Mouse (Mus musculus): Measurements from ENCODE around the gene Cox6b1. TPM values are rescaled to one million over a fixed set of nuclear protein-coding genes. Genes with fewer than 3 reads are reported as not detected.

Gene Cox6b1
- 816 and 817 TPM in 2 replicates for polyA plus RNA-seq (2014; fragmentation: Nextera tagmentation; extraction: Ambion mirVana)

DNA sequence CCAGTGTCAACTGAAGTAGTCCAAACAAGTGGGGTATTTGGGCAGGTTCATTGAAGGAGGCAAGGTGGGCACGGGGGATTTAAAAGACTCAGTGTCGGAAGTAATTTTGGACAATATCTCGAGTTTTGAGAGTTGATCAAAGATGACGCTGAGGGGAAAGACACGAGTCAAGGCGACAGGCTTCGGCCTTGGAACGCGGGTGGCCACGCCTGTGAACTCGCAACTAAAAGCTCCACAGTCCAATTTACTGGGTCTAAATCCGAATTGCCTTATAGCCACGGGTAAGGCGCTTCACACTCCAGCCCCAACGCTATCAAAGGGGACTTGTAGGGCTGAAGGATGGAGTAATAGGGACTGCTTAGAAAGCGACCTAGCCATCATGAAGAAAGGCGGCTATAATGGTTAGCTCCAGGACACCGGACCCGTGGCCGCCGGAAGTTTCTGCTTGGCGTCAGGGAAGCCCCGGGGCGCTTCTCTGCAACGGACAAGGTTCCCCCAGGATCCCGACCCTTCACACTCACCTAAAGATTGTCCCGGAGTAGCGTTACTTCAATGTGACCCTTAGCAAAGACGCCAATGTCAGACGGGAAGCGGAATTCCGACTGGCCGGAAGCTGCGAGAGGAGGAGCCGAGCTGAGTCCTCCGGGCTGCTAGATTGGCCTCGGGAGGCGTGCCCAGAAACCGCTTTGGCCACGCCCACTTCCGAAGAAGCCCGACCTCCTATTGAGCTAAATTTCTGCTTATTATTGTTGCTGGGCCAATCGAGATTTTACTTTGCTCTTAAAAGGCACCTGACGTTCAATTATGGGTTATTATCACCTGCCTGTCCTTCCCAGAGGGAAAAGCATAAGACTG is at the start of gene Cox6b1:
Cox6b1 (minus strand) TSS at position 622 of the 855 bp plus-strand sequence.
- Histone ChIP-seq H3K27me3 (ENCODE audit: control insufficient read depth, insufficient read depth, low read length) (peaks cover 2% of the 10 kb centered on the region; the same call in 1 of the 2 replicates), H3K4me3 (ENCODE audit: low read depth, low read length) (peak within 1 kb of the TSS; percentile 87), H3K9ac (ENCODE audit: low read depth, low read length) (peak within 1 kb of the TSS; percentile 87), H3K4me1 (replicated peaks; ENCODE audit: control insufficient read depth, insufficient read depth, low read length) (peaks cover 2% of the 10 kb centered on the region; the same call in 1 of the 2 replicates), H3K36me3 (ENCODE audit: control insufficient read depth, insufficient read depth, low read length) (0 out of 2 replicates have a peak, but pooled peaks cover 8% of the 10 kb centered on the region), H3K4me2 (replicated peaks; ENCODE audit: low read depth, low read length) (peak within 1 kb of the TSS; percentile 61), H3K27ac (ENCODE audit: low read depth, low read length) (no peak within 1 kb of the TSS), H3K9me3 (ENCODE audit: control insufficient read depth, low read length) (no peaks in the 10 kb centered on the region)
- ATAC-seq (ENCODE audit: low FRiP score) (peak; percentile 91), DNase-seq (ENCODE audit: low spot score) (peak; percentile 95)
- 2% methylated on average over 44 of the region's 44 CpGs for WGBS

GRCm38 (mm10) chr7:30671480-30671879 is 45.5 kb upstream of the Cox6b1 start, which contains the start of gene Pmis2:
Gene Pmis2 (minus strand): TSS chr7:30671605.
- H3K4me3 ChIP-seq (ENCODE audit: low read depth, low read length), result no peak within 1 kb of the TSS
- H3K9ac ChIP-seq (ENCODE audit: low read depth, low read length), result no peak within 1 kb of the TSS
- H3K27ac ChIP-seq (ENCODE audit: low read depth, low read length), result no peak within 1 kb of the TSS
- DNase-seq (ENCODE audit: low spot score) (no peak), ATAC-seq (ENCODE audit: low FRiP score) (no peak)
- no peaks in the 10 kb centered on the region for H3K36me3 ChIP-seq (ENCODE audit: control insufficient read depth, insufficient read depth, low read length)
- no peaks in the 10 kb centered on the region for H3K27me3 ChIP-seq (ENCODE audit: control insufficient read depth, insufficient read depth, low read length)
- H3K4me2 ChIP-seq (replicated peaks; ENCODE audit: low read depth, low read length), result no peak within 1 kb of the TSS
- 68% methylated on average over 9 of the region's 9 CpGs for WGBS
- no peaks in the 10 kb centered on the region for H3K9me3 ChIP-seq (ENCODE audit: control insufficient read depth, low read length)
- no peaks in the 10 kb centered on the region for H3K4me1 ChIP-seq (replicated peaks; ENCODE audit: control insufficient read depth, insufficient read depth, low read length)

DNA sequence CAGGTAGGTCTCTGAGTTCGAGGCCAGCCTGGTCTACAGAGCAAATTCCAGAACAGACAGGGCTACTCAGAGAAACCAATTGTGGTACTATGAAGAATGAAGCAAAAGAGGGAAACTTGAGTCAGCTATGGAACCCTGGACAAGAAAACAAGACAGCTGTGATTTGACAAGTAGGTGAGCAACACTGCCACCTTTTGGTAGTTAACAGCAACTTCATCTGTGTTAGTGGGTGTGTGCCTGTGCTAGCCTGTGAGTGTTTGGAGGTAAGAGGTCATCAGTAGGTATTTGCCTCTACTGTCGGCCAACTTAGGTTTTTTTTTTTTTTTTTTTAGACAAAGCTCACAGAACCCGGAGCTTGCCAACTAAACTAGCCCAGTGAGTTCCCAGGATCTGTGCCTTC is 43.3 kb upstream of the Cox6b1 start:
- Histone ChIP-seq H3K9ac (ENCODE audit: low read depth, low read length) (no peak overlapping the region), H3K4me3 (ENCODE audit: low read depth, low read length) (no peak overlapping the region), H3K4me2 (replicated peaks; ENCODE audit: low read depth, low read length) (no peak overlapping the region), H3K36me3 (ENCODE audit: control insufficient read depth, insufficient read depth, low read length) (no peaks in the 10 kb centered on the region), H3K4me1 (replicated peaks; ENCODE audit: control insufficient read depth, insufficient read depth, low read length) (no peaks in the 10 kb centered on the region), H3K27ac (ENCODE audit: low read depth, low read length) (no peak overlapping the region), H3K27me3 (ENCODE audit: control insufficient read depth, insufficient read depth, low read length) (no peaks in the 10 kb centered on the region), H3K9me3 (ENCODE audit: control insufficient read depth, low read length) (no peaks in the 10 kb centered on the region)
- DNase-seq (ENCODE audit: low spot score), result peak; percentile 28
- no peak for ATAC-seq (ENCODE audit: low FRiP score)
- 49% methylated on average over 3 of the region's 3 CpGs for WGBS

GRCm38 (mm10) chr7:30665321-30665720 is 39.4 kb upstream of the Cox6b1 start:
- no peaks in the 10 kb centered on the region for H3K4me1 ChIP-seq (replicated peaks; ENCODE audit: control insufficient read depth, insufficient read depth, low read length)
- 7% methylated on average over 11 of the region's 11 CpGs for WGBS
- H3K4me2 ChIP-seq (replicated peaks; ENCODE audit: low read depth, low read length), result peak overlapping the region; percentile 81
- H3K4me3 ChIP-seq (ENCODE audit: low read depth, low read length), result peak overlapping the region; percentile 56
- no peaks in the 10 kb centered on the region for H3K9me3 ChIP-seq (ENCODE audit: control insufficient read depth, low read length)
- H3K9ac ChIP-seq (ENCODE audit: low read depth, low read length), result peak overlapping the region; percentile 62
- peaks cover 2% of the 10 kb centered on the region; the same call in 1 of the 2 replicates for H3K36me3 ChIP-seq (ENCODE audit: control insufficient read depth, insufficient read depth, low read length)
- H3K27ac ChIP-seq (ENCODE audit: low read depth, low read length), result no peak overlapping the region
- peak; percentile 32 for DNase-seq (ENCODE audit: low spot score)
- peak; percentile 67 for ATAC-seq (ENCODE audit: low FRiP score)
- no peaks in the 10 kb centered on the region for H3K27me3 ChIP-seq (ENCODE audit: control insufficient read depth, insufficient read depth, low read length)

GRCm38 (mm10) chr7:30664529-30665200 is 38.7 kb upstream of the Cox6b1 start, which contains the start of gene Haus5:
Gene Haus5 (minus strand): TSS chr7:30664994.
- ATAC-seq (ENCODE audit: low FRiP score), result peak; percentile 92
- Histone ChIP-seq H3K36me3 (ENCODE audit: control insufficient read depth, insufficient read depth, low read length) (peaks cover 2% of the 10 kb centered on the region; the same call in 1 of the 2 replicates), H3K9me3 (ENCODE audit: control insufficient read depth, low read length) (no peaks in the 10 kb centered on the region), H3K9ac (ENCODE audit: low read depth, low read length) (peak within 1 kb of the TSS; percentile 62), H3K27me3 (ENCODE audit: control insufficient read depth, insufficient read depth, low read length) (no peaks in the 10 kb centered on the region), H3K4me2 (replicated peaks; ENCODE audit: low read depth, low read length) (peak within 1 kb of the TSS; percentile 81), H3K4me1 (replicated peaks; ENCODE audit: control insufficient read depth, insufficient read depth, low read length) (no peaks in the 10 kb centered on the region), H3K4me3 (ENCODE audit: low read depth, low read length) (peak within 1 kb of the TSS; percentile 56), H3K27ac (ENCODE audit: low read depth, low read length) (no peak within 1 kb of the TSS)
- DNase-seq (ENCODE audit: low spot score), result peak; percentile 97
- whole genome bisulfite sequencing, result 1% methylated on average over 34 of the region's 34 CpGs

- Histone ChIP-seq H3K4me1 (replicated peaks; ENCODE audit: control insufficient read depth, insufficient read depth, low read length) (peaks cover 3% of the 10 kb centered on the region; the same call in 1 of the 2 replicates), H3K4me2 (replicated peaks; ENCODE audit: low read depth, low read length) (peak within 1 kb of the TSS; percentile 67), H3K27ac (ENCODE audit: low read depth, low read length) (0 out of 2 replicates have a peak within 1 kb of the TSS, but pooled peaks have one; percentile 4), H3K9me3 (ENCODE audit: control insufficient read depth, low read length) (no peaks in the 10 kb centered on the region), H3K27me3 (ENCODE audit: control insufficient read depth, insufficient read depth, low read length) (no peaks in the 10 kb centered on the region), H3K9ac (ENCODE audit: low read depth, low read length) (peak within 1 kb of the TSS; percentile 77), H3K36me3 (ENCODE audit: control insufficient read depth, insufficient read depth, low read length) (peaks cover 10% of the 10 kb centered on the region; the same call in 1 of the 2 replicates), H3K4me3 (ENCODE audit: low read depth, low read length) (peak within 1 kb of the TSS; percentile 71)
- peak; percentile 100 for ATAC-seq (ENCODE audit: low FRiP score)
- WGBS, result 2% methylated on average over 59 of the region's 59 CpGs
- peak; percentile 97 for DNase-seq (ENCODE audit: low spot score)
Observed at GRCm38 (mm10) chr7:30649591-30650540, 23.9 kb upstream of the Cox6b1 start, which contains the start of gene Rbm42. Gene Rbm42 (minus strand): TSS chr7:30650317.

DNA sequence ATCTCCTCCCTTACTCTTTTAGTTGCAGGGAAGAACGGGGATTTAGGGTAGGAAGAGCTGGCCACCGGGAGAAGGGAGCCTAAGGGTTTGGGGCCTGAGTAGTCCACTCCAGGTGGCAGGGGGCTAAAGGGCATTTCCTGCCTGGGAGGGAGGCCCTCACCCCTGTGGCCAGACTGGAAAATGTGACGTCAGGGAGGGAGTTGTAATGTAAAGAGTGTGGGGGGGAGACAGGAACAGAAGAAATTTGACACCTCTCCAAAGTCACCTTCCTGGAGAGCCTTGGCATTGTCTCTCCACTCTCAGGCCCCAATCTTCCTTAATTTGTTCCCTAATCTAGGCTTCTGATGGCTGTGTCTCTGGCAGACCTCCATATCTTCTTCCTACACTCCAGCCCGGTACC is 13.1 kb upstream of the Cox6b1 start:
- peaks cover 26% of the 10 kb centered on the region for H3K27me3 ChIP-seq (ENCODE audit: control insufficient read depth, insufficient read depth, low read length)
- H3K36me3 ChIP-seq (ENCODE audit: control insufficient read depth, insufficient read depth, low read length), result peaks cover 6% of the 10 kb centered on the region; the same call in 1 of the 2 replicates
- DNase-seq (ENCODE audit: low spot score) (no peak), ATAC-seq (ENCODE audit: low FRiP score) (no peak)
- 20% methylated on average over 4 of the region's 4 CpGs for WGBS
- H3K9me3 ChIP-seq (ENCODE audit: control insufficient read depth, low read length), result no peaks in the 10 kb centered on the region
- no peak overlapping the region for H3K9ac ChIP-seq (ENCODE audit: low read depth, low read length)
- H3K27ac ChIP-seq (ENCODE audit: low read depth, low read length), result no peak overlapping the region
- no peaks in the 10 kb centered on the region for H3K4me1 ChIP-seq (replicated peaks; ENCODE audit: control insufficient read depth, insufficient read depth, low read length)
- no peak overlapping the region for H3K4me2 ChIP-seq (replicated peaks; ENCODE audit: low read depth, low read length)
- no peak overlapping the region for H3K4me3 ChIP-seq (ENCODE audit: low read depth, low read length)

GRCm38 (mm10) chr7:30636395-30636794 is 10.4 kb upstream of the Cox6b1 start:
- no peaks in the 10 kb centered on the region for H3K36me3 ChIP-seq (ENCODE audit: control insufficient read depth, insufficient read depth, low read length)
- H3K27ac ChIP-seq (ENCODE audit: low read depth, low read length), result no peak overlapping the region
- no peak overlapping the region for H3K9ac ChIP-seq (ENCODE audit: low read depth, low read length)
- 30% methylated on average over 11 of the region's 11 CpGs for WGBS
- no peak overlapping the region for H3K4me3 ChIP-seq (ENCODE audit: low read depth, low read length)
- H3K9me3 ChIP-seq (ENCODE audit: control insufficient read depth, low read length), result no peaks in the 10 kb centered on the region
- ATAC-seq (ENCODE audit: low FRiP score) (no peak), DNase-seq (ENCODE audit: low spot score) (no peak)
- no peak overlapping the region for H3K4me2 ChIP-seq (replicated peaks; ENCODE audit: low read depth, low read length)
- H3K27me3 ChIP-seq (ENCODE audit: control insufficient read depth, insufficient read depth, low read length), result peaks cover 47% of the 10 kb centered on the region
- no peaks in the 10 kb centered on the region for H3K4me1 ChIP-seq (replicated peaks; ENCODE audit: control insufficient read depth, insufficient read depth, low read length)

Measured in hindbrain, embryonic 11.5 days (tissue).